Comparison of ENCODE assay signal across 9 mouse cellular contexts in the genomic region with DNA sequence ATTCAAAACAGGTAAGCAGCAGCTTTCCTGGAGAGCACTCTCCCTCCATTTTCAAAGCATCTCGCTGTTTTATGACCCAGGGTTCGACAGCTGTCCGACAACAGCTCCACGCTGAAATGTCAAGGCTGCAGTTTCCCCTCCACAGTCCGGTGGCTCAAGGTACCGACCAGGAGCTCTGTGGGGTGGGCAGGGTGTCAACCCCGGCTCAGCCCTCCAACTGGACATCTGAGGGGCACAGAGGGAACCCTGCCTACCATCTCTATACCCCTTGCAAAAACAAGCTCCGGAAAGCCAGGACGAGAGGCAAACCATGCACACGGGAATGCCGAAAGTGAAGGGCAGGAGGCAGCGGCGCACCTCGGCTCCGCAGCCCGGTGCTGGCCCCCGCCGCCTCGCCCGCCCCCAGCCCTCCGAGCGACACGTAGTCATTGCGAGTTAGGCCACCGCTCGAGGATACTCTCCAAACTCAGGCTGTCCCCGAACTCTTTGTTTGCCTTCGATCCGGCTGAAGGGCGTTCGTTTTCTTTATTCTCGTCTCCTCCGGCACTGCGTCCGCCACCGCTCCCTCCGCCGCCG. TPM values are rescaled to one million over a fixed set of nuclear protein-coding genes. Genes with fewer than 3 reads are reported as not detected.
DNase-seq lines count a peak whose midpoint lies in the region; ATAC-seq and TF ChIP-seq lines count a peak whose summit lies in the region.
"Had no signal": no experiment of that assay in that cellular context is flagged by ENCODE, and none has a peak within 500 bp of the region (broad histone marks: within the 10 kb centered on the region; RNA-seq: fewer than 3 reads in every experiment).

No protein-coding gene starts in this region.

- no peak for DNase-seq in kidney, adult 11 months
- DNase-seq in left cerebral cortex, postnatal 4 days: no peak
- DNase-seq in urinary bladder, postnatal 14 days (ENCODE audit: low spot score): no peak
- no peak for DNase-seq in ovary, adult 18-20 months (ENCODE audit: low spot score)

- TF ChIP-seq CTCF in bone marrow macrophage, adult 2 months (IDR thresholded peaks at IDR 0.05; ENCODE audit: low read depth, low read length): no peak

- H3K9me3 ChIP-seq in kidney, embryonic 15.5 days (replicated peaks): no peaks in the 10 kb centered on the region
- H3K9me3 ChIP-seq in hindbrain, embryonic 13.5 days: no peaks in the 10 kb centered on the region
- H3K9me3 ChIP-seq in midbrain, embryonic 13.5 days: no peaks in the 10 kb centered on the region

- H3K4me2 ChIP-seq in kidney, embryonic 15.5 days: peak overlapping the region; percentile 83
- peak overlapping the region; percentile 98 for H3K4me2 ChIP-seq in hindbrain, embryonic 13.5 days
- H3K4me2 ChIP-seq in midbrain, embryonic 13.5 days (replicated peaks): peak overlapping the region; percentile 98

- intact Hi-C loops in left cerebral cortex, postnatal 4 days (cut with DNase I): no loop called here

- peak overlapping the region; percentile 96 for H3K4me3 ChIP-seq in kidney, embryonic 15.5 days (replicated peaks)
- peak overlapping the region; percentile 95 for H3K4me3 ChIP-seq in bone marrow macrophage, adult 2 months (ENCODE audit: insufficient read depth, low read length)
- peak overlapping the region; percentile 99 for H3K4me3 ChIP-seq in hindbrain, embryonic 13.5 days
- peak overlapping the region; percentile 94 for H3K4me3 ChIP-seq in midbrain, embryonic 13.5 days (replicated peaks)

- peak overlapping the region; percentile 89 for H3K27ac ChIP-seq in kidney, embryonic 15.5 days
- peak overlapping the region; percentile 91 for H3K27ac ChIP-seq in bone marrow macrophage, adult 2 months (ENCODE audit: insufficient read depth, low read depth, low read length)
- peak overlapping the region; percentile 94 for H3K27ac ChIP-seq in hindbrain, embryonic 13.5 days
- H3K27ac ChIP-seq in midbrain, embryonic 13.5 days: peak overlapping the region; percentile 54; the same call in 1 of the 2 replicates

- ATAC-seq in kidney, embryonic 15.5 days (replicated peaks; ENCODE audit: low FRiP score): peak; percentile 57
- ATAC-seq in hindbrain, embryonic 13.5 days (ENCODE audit: low FRiP score): peak; percentile 49
- ATAC-seq in midbrain, embryonic 13.5 days: peak; percentile 66

- peaks cover 23% of the 10 kb centered on the region for H3K4me1 ChIP-seq in kidney, embryonic 15.5 days
- peaks cover 10% of the 10 kb centered on the region for H3K4me1 ChIP-seq in bone marrow macrophage, adult 2 months (ENCODE audit: control insufficient read depth, insufficient read depth, low read length)
- peaks cover 36% of the 10 kb centered on the region for H3K4me1 ChIP-seq in hindbrain, embryonic 13.5 days (replicated peaks)
- H3K4me1 ChIP-seq in midbrain, embryonic 13.5 days (replicated peaks): peaks cover 31% of the 10 kb centered on the region

- H3K36me3 ChIP-seq in kidney, embryonic 15.5 days: peaks cover 37% of the 10 kb centered on the region
- peaks cover 26% of the 10 kb centered on the region for H3K36me3 ChIP-seq in hindbrain, embryonic 13.5 days
- peaks cover 31% of the 10 kb centered on the region for H3K36me3 ChIP-seq in midbrain, embryonic 13.5 days

- peak overlapping the region; percentile 96 for H3K9ac ChIP-seq in kidney, embryonic 15.5 days
- peak overlapping the region; percentile 93 for H3K9ac ChIP-seq in hindbrain, embryonic 13.5 days
- H3K9ac ChIP-seq in midbrain, embryonic 13.5 days (replicated peaks): peak overlapping the region; percentile 87

- no peak for TF ChIP-seq POLR2A in bone marrow macrophage, adult 2 months (IDR thresholded peaks at IDR 0.05; ENCODE audit: borderline replicate concordance, low read depth, low read length)

- under 1% methylated on average over 38 of the region's 39 CpGs for WGBS in kidney, embryonic 15.5 days
- WGBS in hindbrain, embryonic 13.5 days: under 1% methylated on average over 39 of the region's 39 CpGs
- under 1% methylated on average over 39 of the region's 39 CpGs for WGBS in midbrain, embryonic 13.5 days

- no peaks in the 10 kb centered on the region for H3K27me3 ChIP-seq in kidney, embryonic 15.5 days
- no peaks in the 10 kb centered on the region for H3K27me3 ChIP-seq in hindbrain, embryonic 13.5 days
- no peaks in the 10 kb centered on the region for H3K27me3 ChIP-seq in midbrain, embryonic 13.5 days

RNA-seq across cellular contexts. Expression of a gene that starts 0.5 kb away (rescaled TPM):
- 91.3 and 96.5 TPM in 2 replicates for polyA plus RNA-seq in kidney, embryonic 15.5 days (2015; fragmentation: Nextera tagmentation; extraction: Ambion mirVana)
- polyA plus RNA-seq in bone marrow macrophage, adult 2 months (2012; ENCODE audit: insufficient read depth, insufficient read length, missing spikeins): 42.5 and 43.7 TPM in 2 replicates
- 63.7 and 64.4 TPM in 2 replicates for polyA plus RNA-seq in hindbrain, embryonic 13.5 days (2015; fragmentation: Nextera tagmentation; extraction: Ambion mirVana)
- 63.4 and 68.5 TPM in 2 replicates for polyA plus RNA-seq in midbrain, embryonic 13.5 days (2015; fragmentation: Nextera tagmentation; extraction: Ambion mirVana)
- 10 to 100 TPM; 53.2 to 57.1 TPM for total RNA-seq in left cerebral cortex, postnatal 4 days (2021)

RNA-seq across cellular contexts. Expression of a gene that starts 7.2 kb away (rescaled TPM):
- polyA plus RNA-seq in kidney, embryonic 15.5 days (2015; fragmentation: Nextera tagmentation; extraction: Ambion mirVana): 0.22 and 0.32 TPM in 2 replicates
- 0.41 TPM in 1 of 2 replicates, not detected in the other for polyA plus RNA-seq in bone marrow macrophage, adult 2 months (2012; ENCODE audit: insufficient read depth, insufficient read length, missing spikeins)
- polyA plus RNA-seq in hindbrain, embryonic 13.5 days (2015; fragmentation: Nextera tagmentation; extraction: Ambion mirVana): 0.27 and 0.56 TPM in 2 replicates
- polyA plus RNA-seq in midbrain, embryonic 13.5 days (2015; fragmentation: Nextera tagmentation; extraction: Ambion mirVana): 0.22 and 0.26 TPM in 2 replicates
- total RNA-seq in left cerebral cortex, postnatal 4 days (2021): under 1 TPM; 0.18 to 0.20 TPM
- total RNA-seq: adrenal gland, postnatal 36 days had no signal

RNA-seq across cellular contexts. Expression of a gene that starts 33.5 kb away (rescaled TPM):
- polyA plus RNA-seq in kidney, embryonic 15.5 days (2015; fragmentation: Nextera tagmentation; extraction: Ambion mirVana): 61.8 and 64.0 TPM in 2 replicates
- polyA plus RNA-seq in bone marrow macrophage, adult 2 months (2012; ENCODE audit: insufficient read depth, insufficient read length, missing spikeins): 71.8 and 88.2 TPM in 2 replicates
- 94.4 and 97.5 TPM in 2 replicates for polyA plus RNA-seq in hindbrain, embryonic 13.5 days (2015; fragmentation: Nextera tagmentation; extraction: Ambion mirVana)
- 92.0 and 104 TPM in 2 replicates for polyA plus RNA-seq in midbrain, embryonic 13.5 days (2015; fragmentation: Nextera tagmentation; extraction: Ambion mirVana)
- 100 to 1,000 TPM; 112 to 117 TPM for total RNA-seq in left cerebral cortex, postnatal 4 days (2021)

RNA-seq across cellular contexts. Expression of a gene that starts 35.7 kb away (rescaled TPM):
- 2.8 and 2.9 TPM in 2 replicates for polyA plus RNA-seq in kidney, embryonic 15.5 days (2015; fragmentation: Nextera tagmentation; extraction: Ambion mirVana)
- polyA plus RNA-seq in bone marrow macrophage, adult 2 months (2012; ENCODE audit: insufficient read depth, insufficient read length, missing spikeins): not detected in 2 replicates
- 0.35 and 0.43 TPM in 2 replicates for polyA plus RNA-seq in hindbrain, embryonic 13.5 days (2015; fragmentation: Nextera tagmentation; extraction: Ambion mirVana)
- polyA plus RNA-seq in midbrain, embryonic 13.5 days (2015; fragmentation: Nextera tagmentation; extraction: Ambion mirVana): 0.28 and 0.30 TPM in 2 replicates
- total RNA-seq in left cerebral cortex, postnatal 4 days (2021): under 1 TPM; 0.66 to 0.85 TPM
